Mouse (Mus musculus): ENCODE results near the gene Dctn2. TPM values are rescaled to one million over a fixed set of nuclear protein-coding genes. Genes with fewer than 3 reads are reported as not detected.

Gene Dctn2
- polyA plus RNA-seq, 1 experiment, result 304 TPM

DNA sequence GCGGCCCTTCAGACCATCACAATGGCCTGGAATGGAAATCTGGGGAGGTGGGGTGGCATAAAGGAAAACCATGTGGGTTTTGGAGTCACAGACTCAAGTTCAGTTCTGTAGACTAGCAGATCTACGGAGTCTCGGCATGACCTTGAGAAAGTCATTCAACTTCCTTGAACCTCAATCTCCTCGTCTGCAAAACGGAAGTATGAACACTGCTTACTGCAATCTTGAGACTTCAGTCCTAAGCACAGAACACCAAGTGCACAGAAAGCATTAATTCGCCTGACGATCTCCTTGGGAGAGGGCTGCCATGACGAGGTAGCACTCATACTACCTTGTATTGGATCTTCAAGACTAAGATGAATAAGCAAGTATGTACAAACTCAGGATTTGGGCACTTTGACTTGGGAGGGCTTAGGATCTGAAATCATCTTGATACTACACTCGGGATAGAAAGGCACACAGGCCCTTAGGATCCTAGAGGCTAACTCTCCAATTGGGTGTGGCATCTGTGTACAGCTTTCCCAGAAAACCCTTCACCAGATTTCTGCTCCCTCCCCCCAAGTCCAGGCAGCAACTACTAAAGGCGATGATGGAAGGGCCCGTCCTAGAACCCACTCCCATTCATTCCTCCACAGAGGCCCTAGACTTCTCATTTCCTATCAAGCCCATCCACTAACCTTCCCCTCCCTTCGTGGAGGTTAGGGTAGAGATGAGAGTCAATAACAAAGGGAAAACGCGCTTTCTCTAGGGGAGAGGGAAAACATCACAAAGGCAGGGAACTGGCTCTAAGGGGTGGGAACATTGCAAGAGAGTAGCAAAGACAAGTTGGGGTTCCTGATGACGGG is 4.2 kb upstream of the Dctn2 start:
- no peak for TF ChIP-seq POLR2A (IDR thresholded peaks at IDR 0.05; ENCODE audit: extremely low read depth, insufficient read depth, low read length)
- no peak for TF ChIP-seq CTCF (IDR thresholded peaks at IDR 0.05; ENCODE audit: extremely low read depth, insufficient read depth, low read length)
- Histone ChIP-seq H3K4me1 (ENCODE audit: control insufficient read depth, insufficient read depth, low read length) (peaks cover 11% of the 10 kb centered on the region), H3K27ac (ENCODE audit: insufficient read depth, low read length) (no peak overlapping the region), H3K4me3 (ENCODE audit: insufficient read depth, low read length) (peak overlapping the region; percentile 97)

DNA sequence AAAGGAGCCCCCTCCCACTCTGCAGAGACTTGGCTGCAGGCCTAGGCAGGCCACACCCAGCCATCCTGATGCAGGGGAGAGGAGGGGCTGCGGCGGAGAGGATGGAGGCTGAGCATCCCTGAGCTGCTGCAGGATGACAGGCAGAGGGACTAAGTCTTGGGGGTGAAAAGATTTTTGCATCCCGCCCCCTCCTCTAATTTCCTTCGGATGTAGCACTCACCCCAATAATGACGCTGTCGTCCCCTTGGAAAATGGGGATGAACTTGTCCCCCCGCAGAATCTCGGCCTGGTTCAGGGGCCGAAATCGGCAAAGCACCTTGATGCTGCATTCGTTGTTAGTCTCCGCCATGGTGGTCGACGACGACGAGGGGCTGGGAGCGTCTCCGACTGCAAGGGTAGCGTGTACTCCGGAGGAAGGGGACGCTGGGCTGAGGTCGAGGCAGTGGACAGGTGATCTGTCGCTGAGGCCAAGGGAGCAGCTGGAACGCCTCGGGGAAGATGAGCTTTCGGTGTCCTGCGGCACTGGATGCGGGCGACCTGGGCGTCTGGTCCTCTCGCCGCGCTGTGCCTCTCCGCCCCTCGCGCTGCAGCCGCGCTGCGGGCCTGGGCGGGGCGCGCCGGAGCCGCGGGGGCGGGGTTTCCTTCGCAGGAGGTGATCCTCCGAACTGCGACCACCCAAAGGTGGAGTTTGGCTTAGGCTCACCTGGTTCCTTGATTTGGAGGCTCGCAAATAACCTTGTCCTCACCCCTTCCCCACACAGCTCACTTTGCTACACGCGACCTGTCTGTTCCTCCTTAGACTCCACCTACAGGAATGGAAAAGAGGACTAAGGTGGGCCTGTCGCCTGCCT is 3.4 kb upstream of the Dctn2 start, which contains the start of gene Kif5a:
Kif5a (minus strand) TSS at position 801 of the 851 bp plus-strand sequence.
- peaks cover 15% of the 10 kb centered on the region for H3K4me1 ChIP-seq (ENCODE audit: control insufficient read depth, insufficient read depth, low read length)
- H3K4me3 ChIP-seq (ENCODE audit: insufficient read depth, low read length), result peak within 1 kb of the TSS; percentile 97
- TF ChIP-seq CTCF (IDR thresholded peaks at IDR 0.05; ENCODE audit: extremely low read depth, insufficient read depth, low read length), result no peak
- TF ChIP-seq POLR2A (IDR thresholded peaks at IDR 0.05; ENCODE audit: extremely low read depth, insufficient read depth, low read length), result peak; percentile 79
- H3K27ac ChIP-seq (ENCODE audit: insufficient read depth, low read length), result peak within 1 kb of the TSS; percentile 94

DNA sequence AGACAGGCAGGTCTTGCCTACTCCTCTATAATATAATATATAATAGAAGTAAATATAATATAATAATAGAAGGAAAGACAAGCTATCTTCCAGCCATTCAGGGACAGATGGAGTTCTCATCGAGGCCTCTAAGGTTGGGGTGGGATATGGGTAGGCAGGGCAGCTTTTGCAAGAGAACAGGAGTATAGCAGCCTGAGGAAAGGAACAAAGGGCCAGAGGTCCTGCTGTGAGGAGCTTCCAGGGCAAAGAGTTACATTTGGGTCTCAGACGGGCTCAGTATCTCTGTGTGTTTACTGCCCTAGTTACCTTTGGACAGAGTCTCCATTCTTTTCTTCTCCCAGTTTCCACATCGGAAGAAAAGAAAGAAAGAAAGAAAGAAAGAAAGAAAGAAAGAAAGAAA is 2.5 kb upstream of the Dctn2 start:
- Histone ChIP-seq H3K4me3 (ENCODE audit: insufficient read depth, low read length) (peak overlapping the region; percentile 97; the same call in 1 of the 2 replicates), H3K4me1 (ENCODE audit: control insufficient read depth, insufficient read depth, low read length) (peaks cover 14% of the 10 kb centered on the region), H3K27ac (ENCODE audit: insufficient read depth, low read length) (no peak overlapping the region)
- no peak for TF ChIP-seq CTCF (IDR thresholded peaks at IDR 0.05; ENCODE audit: extremely low read depth, insufficient read depth, low read length)

DNA sequence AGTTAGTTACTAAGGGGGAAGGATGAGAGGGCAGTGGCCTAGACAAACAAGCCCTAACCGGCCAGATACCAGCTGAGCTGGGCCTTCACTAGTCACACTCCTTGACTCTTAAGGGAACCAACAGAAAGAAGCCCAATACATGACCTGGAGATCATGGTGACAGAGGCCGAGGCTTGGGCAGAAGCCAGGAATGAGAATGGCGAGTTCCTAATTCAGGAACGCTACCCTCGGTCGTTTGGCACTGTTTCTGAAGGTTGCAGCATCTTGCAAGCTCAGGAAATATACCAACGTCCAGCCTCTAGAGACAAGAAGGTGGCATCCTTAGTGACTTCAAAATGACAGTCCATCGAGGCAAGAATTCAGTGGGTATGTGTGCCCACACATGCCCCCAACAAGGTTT is 1.8 kb upstream of the Dctn2 start:
- Histone ChIP-seq H3K4me3 (ENCODE audit: insufficient read depth, low read length) (no peak overlapping the region), H3K4me1 (ENCODE audit: control insufficient read depth, insufficient read depth, low read length) (peaks cover 10% of the 10 kb centered on the region)

DNA sequence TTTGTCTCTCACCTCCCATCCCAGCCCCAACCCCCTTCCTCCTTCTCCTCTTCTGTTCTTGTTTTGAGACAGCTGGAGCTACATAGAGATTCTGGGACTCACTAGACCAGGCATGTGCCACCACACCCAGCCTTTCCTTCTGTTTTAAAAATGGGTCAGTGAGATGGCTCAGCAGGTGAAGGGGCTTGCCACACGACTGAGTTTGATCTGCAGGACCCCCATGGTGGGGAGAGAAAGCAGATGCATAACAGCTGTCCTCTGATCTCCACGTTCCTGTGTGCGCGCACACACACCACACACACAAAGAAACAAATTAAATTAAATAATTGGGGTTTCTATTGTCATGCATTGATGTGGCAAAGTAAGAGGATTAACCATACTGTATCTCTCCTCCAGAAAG is 1.2 kb upstream of the Dctn2 start:
- Histone ChIP-seq H3K27ac (ENCODE audit: insufficient read depth, low read length) (no peak overlapping the region), H3K4me3 (ENCODE audit: insufficient read depth, low read length) (no peak overlapping the region), H3K4me1 (ENCODE audit: control insufficient read depth, insufficient read depth, low read length) (peaks cover 9% of the 10 kb centered on the region)
- TF ChIP-seq CTCF (IDR thresholded peaks at IDR 0.05; ENCODE audit: extremely low read depth, insufficient read depth, low read length), result no peak
- no peak for TF ChIP-seq POLR2A (IDR thresholded peaks at IDR 0.05; ENCODE audit: extremely low read depth, insufficient read depth, low read length)

More for the DNA sequence above, 1.8 kb upstream of the Dctn2 start:
- H3K27ac ChIP-seq (ENCODE audit: insufficient read depth, low read length), result no peak overlapping the region
- TF ChIP-seq POLR2A (IDR thresholded peaks at IDR 0.05; ENCODE audit: extremely low read depth, insufficient read depth, low read length) (no peak), CTCF (IDR thresholded peaks at IDR 0.05; ENCODE audit: extremely low read depth, insufficient read depth, low read length) (no peak)

DNA sequence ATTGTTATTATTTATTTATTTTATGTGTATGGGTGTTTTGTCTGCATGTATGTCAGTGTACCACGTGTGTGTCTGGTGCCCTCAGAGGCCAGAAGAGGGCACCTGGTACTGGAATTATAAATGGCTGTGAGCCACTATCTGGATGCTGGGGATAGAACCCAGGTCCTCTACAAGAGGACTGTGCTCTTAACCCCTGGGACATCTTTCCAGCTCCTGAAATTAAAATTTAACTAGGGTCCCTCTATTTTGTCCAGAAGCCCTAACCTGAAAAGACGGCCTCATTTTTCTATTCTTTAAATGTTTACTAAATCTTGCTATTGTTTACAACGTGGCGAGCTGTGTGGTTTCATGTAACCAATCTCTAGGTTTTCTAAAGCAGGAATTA is 449 bp upstream of the Dctn2 start:
- no peak overlapping the region for H3K27ac ChIP-seq (ENCODE audit: insufficient read depth, low read length)
- peaks cover 8% of the 10 kb centered on the region for H3K4me1 ChIP-seq (ENCODE audit: control insufficient read depth, insufficient read depth, low read length)
- no peak overlapping the region; the same call in 1 of the 2 replicates for H3K4me3 ChIP-seq (ENCODE audit: insufficient read depth, low read length)
- no peak for TF ChIP-seq POLR2A (IDR thresholded peaks at IDR 0.05; ENCODE audit: extremely low read depth, insufficient read depth, low read length)
- no peak for TF ChIP-seq CTCF (IDR thresholded peaks at IDR 0.05; ENCODE audit: extremely low read depth, insufficient read depth, low read length)

DNA sequence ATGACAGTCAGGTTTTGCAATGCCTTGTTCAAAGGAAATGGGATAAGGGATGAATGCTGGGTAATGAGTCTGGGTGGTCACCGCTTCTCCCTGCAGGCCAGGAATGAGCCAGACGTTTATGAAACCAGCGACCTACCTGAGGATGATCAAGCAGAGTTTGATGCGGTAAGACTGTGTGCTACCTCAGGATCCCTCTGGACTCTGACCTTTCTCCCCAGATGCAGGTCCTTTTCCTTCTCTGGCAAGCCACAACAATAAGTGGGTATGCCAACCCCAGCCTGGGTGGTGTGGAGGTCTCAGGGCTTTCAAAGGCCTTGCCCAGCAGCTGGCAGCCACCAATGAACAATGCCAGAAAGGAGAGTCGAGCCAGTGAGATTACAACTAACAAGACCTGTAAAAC is 1.1 kb downstream of the Dctn2 start:
- peak overlapping the region; percentile 82 for H3K4me3 ChIP-seq (ENCODE audit: insufficient read depth, low read length)
- TF ChIP-seq POLR2A (IDR thresholded peaks at IDR 0.05; ENCODE audit: extremely low read depth, insufficient read depth, low read length) (no peak), CTCF (IDR thresholded peaks at IDR 0.05; ENCODE audit: extremely low read depth, insufficient read depth, low read length) (no peak)
- peaks cover 8% of the 10 kb centered on the region for H3K4me1 ChIP-seq (ENCODE audit: control insufficient read depth, insufficient read depth, low read length)
- no peak overlapping the region for H3K27ac ChIP-seq (ENCODE audit: insufficient read depth, low read length)

DNA sequence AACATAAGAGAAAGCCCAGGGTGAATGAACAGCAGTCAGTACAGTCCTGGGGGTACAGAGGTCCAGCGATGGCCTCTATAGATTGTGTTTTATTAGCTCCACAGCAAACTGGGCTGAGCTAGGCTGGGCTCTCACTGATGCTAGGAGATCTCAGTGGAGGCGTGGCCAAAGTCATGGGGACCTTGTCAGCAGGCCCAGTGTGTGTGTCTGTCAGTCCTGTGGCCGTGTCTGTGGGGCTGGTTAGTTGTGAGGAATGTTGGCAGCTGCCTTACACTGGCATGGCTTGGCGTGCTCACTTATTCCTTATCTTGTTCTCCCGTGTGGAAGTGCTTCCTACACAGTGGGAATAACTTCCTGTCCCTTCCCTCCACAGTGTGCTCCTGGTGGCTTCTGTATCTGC is 2.2 kb downstream of the Dctn2 start:
- Histone ChIP-seq H3K27ac (ENCODE audit: insufficient read depth, low read length) (no peak overlapping the region), H3K4me3 (ENCODE audit: insufficient read depth, low read length) (no peak overlapping the region), H3K4me1 (ENCODE audit: control insufficient read depth, insufficient read depth, low read length) (peaks cover 8% of the 10 kb centered on the region)
- no peak for TF ChIP-seq CTCF (IDR thresholded peaks at IDR 0.05; ENCODE audit: extremely low read depth, insufficient read depth, low read length)
- no peak for TF ChIP-seq POLR2A (IDR thresholded peaks at IDR 0.05; ENCODE audit: extremely low read depth, insufficient read depth, low read length)

DNA sequence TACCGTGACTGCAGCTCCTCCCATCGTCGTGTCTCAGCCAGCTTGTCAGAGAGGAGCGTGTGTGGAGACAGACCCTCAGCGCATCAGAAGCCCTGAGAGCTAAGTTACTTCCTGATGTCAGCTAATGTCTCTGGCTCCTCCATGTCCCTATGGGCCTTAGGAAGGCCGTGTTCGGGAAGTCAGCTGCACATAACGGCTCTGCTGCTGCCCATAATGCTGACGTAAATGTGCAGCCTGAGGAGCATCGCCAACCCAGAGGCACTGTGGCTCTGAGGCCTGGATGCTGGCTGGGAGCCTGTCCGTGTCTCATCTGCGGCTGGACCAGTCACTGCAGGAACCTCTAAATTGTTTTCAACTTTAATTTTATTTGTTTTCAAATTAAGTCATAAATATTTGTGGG is 2.9 kb downstream of the Dctn2 start:
- Histone ChIP-seq H3K4me1 (ENCODE audit: control insufficient read depth, insufficient read depth, low read length) (peaks cover 8% of the 10 kb centered on the region), H3K4me3 (ENCODE audit: insufficient read depth, low read length) (no peak overlapping the region), H3K27ac (ENCODE audit: insufficient read depth, low read length) (no peak overlapping the region)
- no peak for TF ChIP-seq POLR2A (IDR thresholded peaks at IDR 0.05; ENCODE audit: extremely low read depth, insufficient read depth, low read length)

All from cortical plate, adult 2 months (tissue).